Mouse (Mus musculus): Measurements from ENCODE around the gene Gadl1. TPM values are rescaled to one million over a fixed set of nuclear protein-coding genes. Genes with fewer than 3 reads are reported as not detected.

Gadl1 gene
- polyA plus RNA-seq, 1 experiment from 2014 or later = 1.1 TPM

DNA sequence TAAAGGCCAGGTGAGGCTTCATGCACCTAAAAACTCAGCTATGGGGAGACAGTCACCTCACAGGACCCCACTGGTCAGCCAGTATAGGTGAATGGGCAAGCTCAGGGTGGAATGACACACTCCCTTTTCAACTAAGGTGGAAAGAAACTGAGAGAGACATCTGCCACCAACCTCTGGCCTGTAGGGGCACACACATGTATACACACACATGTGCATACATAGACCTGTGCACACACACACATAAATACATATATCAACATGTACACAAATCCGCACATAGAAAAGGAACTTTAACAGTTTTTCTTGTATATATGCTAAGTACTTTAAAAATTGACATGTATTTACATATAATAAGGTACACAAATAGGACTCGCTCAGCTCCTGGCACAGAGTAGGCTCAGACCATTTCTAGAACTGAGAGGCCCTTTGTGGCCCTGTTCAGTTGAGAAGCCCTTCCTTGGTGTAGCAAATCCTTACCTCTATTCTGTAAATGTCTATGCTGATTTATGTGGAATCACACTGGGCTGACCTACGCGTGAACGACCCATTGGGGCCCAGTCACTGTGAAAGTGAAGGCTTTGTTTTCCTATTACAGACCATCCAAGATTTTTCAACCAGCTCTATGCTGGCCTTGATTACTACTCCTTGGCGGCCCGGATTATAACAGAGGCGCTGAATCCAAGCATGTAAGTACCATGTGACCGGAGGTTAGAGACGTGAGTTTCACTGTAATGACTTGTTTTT lies 34.5 kb downstream of the Gadl1 start:
- H3K4me3 ChIP-seq (ENCODE audit: control insufficient read depth in 1 of 2, insufficient read depth in 1 of 2, low read depth in 1 of 2, low read length in 2 of 2) = no peak overlapping the region
- WGBS = 97% methylated on average over 10 of the region's 10 CpGs
- peaks cover 5 to 11% of the 10 kb centered on the region in 2 experiments; a peak in 3 of 4 replicates for H3K4me1 ChIP-seq (ENCODE audit: control insufficient read depth in 2 of 2, insufficient read depth in 2 of 2, low read length in 2 of 2)
- H3K36me3 ChIP-seq (ENCODE audit: control insufficient read depth, insufficient read depth, low read length) = no peaks in the 10 kb centered on the region
- H3K4me2 ChIP-seq (ENCODE audit: low read length) = no peak overlapping the region
- no peak for ATAC-seq (ENCODE audit: insufficient number of reproducible peaks, insufficient read depth, low FRiP score, low read depth)
- no peak overlapping the region for H3K9ac ChIP-seq (ENCODE audit: low read length)
- H3K27ac ChIP-seq (replicated peaks in 1 of 2; ENCODE audit: control insufficient read depth in 1 of 2, insufficient read depth in 1 of 2, low read depth in 2 of 2, low read length in 2 of 2) = no peak overlapping the region
- no peaks in the 10 kb centered on the region for H3K27me3 ChIP-seq (ENCODE audit: control insufficient read depth, insufficient read depth, low read length)
- no peaks in the 10 kb centered on the region for H3K9me3 ChIP-seq (ENCODE audit: control insufficient read depth, low read length)

DNA sequence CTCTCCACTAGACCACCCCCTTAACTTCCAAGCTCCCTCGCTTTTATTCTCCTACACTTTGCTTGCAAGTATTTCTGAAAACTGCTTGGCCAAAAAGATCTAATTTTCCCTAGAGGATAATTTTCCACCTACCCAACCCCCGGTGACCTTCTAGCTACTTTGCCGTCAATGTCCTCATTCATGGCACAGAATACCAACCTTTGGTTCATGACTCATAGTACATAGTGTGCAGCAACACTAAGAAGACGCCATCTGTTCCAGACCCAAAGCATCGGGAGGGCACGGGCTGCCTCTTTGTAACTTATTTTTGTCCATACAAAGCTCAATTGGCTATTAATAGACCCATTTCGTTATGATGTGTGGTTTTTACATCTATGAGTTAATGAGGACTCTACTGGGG lies 55.8 kb downstream of the Gadl1 start:
- Histone ChIP-seq H3K36me3 (ENCODE audit: control insufficient read depth, insufficient read depth, low read length) (no peaks in the 10 kb centered on the region), H3K27me3 (ENCODE audit: control insufficient read depth, insufficient read depth, low read length) (no peaks in the 10 kb centered on the region), H3K4me3 (ENCODE audit: control insufficient read depth in 1 of 2, insufficient read depth in 1 of 2, low read depth in 1 of 2, low read length in 2 of 2) (no peak overlapping the region), H3K9ac (ENCODE audit: low read length) (no peak overlapping the region), H3K9me3 (ENCODE audit: control insufficient read depth, low read length) (no peaks in the 10 kb centered on the region), H3K27ac (replicated peaks in 1 of 2; ENCODE audit: control insufficient read depth in 1 of 2, insufficient read depth in 1 of 2, low read depth in 2 of 2, low read length in 2 of 2) (no peak overlapping the region), H3K4me2 (ENCODE audit: low read length) (no peak overlapping the region), H3K4me1 (ENCODE audit: control insufficient read depth in 2 of 2, insufficient read depth in 2 of 2, low read length in 2 of 2) (no peaks in the 10 kb centered on the region)
- ATAC-seq (ENCODE audit: insufficient number of reproducible peaks, insufficient read depth, low FRiP score, low read depth) = no peak
- WGBS = 80% methylated on average over 7 of the region's 7 CpGs

DNA sequence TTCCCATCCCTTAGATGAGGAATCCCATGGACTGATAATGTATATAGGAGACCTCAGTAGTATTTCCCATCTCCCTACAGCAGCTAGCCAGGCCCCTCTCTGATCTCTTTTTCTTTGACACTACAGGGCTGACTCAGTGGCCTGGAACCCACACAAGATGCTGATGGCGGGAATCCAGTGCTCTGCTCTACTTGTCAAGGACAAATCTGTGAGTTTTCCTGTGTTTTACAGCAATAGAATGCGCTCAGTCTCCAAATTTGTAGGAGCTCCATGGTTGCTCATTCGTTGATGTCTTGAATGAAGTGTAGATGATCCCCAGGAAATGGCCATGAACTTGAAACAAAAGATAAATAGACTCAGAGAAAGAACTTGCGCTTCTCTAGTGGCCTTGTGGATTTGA lies 56.9 kb downstream of the Gadl1 start:
- Histone ChIP-seq H3K27ac (replicated peaks in 1 of 2; ENCODE audit: control insufficient read depth in 1 of 2, insufficient read depth in 1 of 2, low read depth in 2 of 2, low read length in 2 of 2) (no peak overlapping the region), H3K9ac (ENCODE audit: low read length) (no peak overlapping the region), H3K4me2 (ENCODE audit: low read length) (no peak overlapping the region), H3K27me3 (ENCODE audit: control insufficient read depth, insufficient read depth, low read length) (no peaks in the 10 kb centered on the region), H3K36me3 (ENCODE audit: control insufficient read depth, insufficient read depth, low read length) (no peaks in the 10 kb centered on the region), H3K4me3 (ENCODE audit: control insufficient read depth in 1 of 2, insufficient read depth in 1 of 2, low read depth in 1 of 2, low read length in 2 of 2) (no peak overlapping the region), H3K9me3 (ENCODE audit: control insufficient read depth, low read length) (no peaks in the 10 kb centered on the region), H3K4me1 (ENCODE audit: control insufficient read depth in 2 of 2, insufficient read depth in 2 of 2, low read length in 2 of 2) (no peaks in the 10 kb centered on the region)
- ATAC-seq (ENCODE audit: insufficient number of reproducible peaks, insufficient read depth, low FRiP score, low read depth) = no peak
- 86% methylated on average over 4 of the region's 4 CpGs for WGBS

DNA sequence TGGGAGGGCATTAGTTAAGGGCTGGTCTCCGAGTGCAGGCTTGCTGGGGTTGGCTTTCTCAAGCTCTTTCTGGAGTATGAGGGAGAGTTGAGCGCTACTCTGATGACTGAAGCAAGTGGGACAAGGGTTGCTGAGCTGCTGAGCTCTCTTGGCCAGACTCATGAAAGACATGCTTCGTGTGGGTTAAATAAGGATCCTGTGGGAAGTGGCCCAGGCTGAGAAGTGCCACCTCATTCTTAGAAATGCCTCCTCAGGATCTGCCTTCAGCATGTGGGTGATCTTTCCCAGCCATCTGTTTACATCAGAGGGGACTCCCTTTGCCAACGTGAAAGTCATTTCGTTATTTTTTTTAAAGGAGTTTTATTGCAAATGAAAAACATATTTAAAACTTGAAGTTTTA lies 57.5 kb downstream of the Gadl1 start:
- H3K9ac ChIP-seq (ENCODE audit: low read length) = no peak overlapping the region
- no peaks in the 10 kb centered on the region for H3K9me3 ChIP-seq (ENCODE audit: control insufficient read depth, low read length)
- H3K27me3 ChIP-seq (ENCODE audit: control insufficient read depth, insufficient read depth, low read length) = no peaks in the 10 kb centered on the region
- 84% methylated on average over 5 of the region's 5 CpGs for WGBS
- no peak for ATAC-seq (ENCODE audit: insufficient number of reproducible peaks, insufficient read depth, low FRiP score, low read depth)
- H3K4me2 ChIP-seq (ENCODE audit: low read length) = no peak overlapping the region
- no peaks in the 10 kb centered on the region for H3K4me1 ChIP-seq (ENCODE audit: control insufficient read depth in 2 of 2, insufficient read depth in 2 of 2, low read length in 2 of 2)
- no peaks in the 10 kb centered on the region for H3K36me3 ChIP-seq (ENCODE audit: control insufficient read depth, insufficient read depth, low read length)
- no peak overlapping the region for H3K4me3 ChIP-seq (ENCODE audit: control insufficient read depth in 1 of 2, insufficient read depth in 1 of 2, low read depth in 1 of 2, low read length in 2 of 2)
- no peak overlapping the region for H3K27ac ChIP-seq (replicated peaks in 1 of 2; ENCODE audit: control insufficient read depth in 1 of 2, insufficient read depth in 1 of 2, low read depth in 2 of 2, low read length in 2 of 2)

DNA sequence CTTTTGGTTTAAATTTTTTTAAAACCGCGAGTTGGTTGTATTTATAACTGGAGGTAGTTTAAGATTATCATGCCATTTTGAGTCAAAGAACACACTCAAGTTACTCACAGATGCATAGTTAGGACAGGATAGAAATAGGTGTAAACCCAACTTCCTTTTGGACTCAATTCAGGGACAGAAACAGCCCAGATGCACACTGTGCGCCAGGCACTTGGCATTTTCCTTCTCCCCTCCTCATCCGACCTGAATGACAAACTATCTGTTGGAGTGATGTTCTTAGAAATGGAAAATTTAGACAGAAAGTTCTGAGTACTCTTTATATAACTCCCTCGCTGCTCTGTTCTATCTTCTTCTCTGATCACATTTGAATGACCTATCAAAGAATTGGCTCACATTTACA lies 58.4 kb downstream of the Gadl1 start:
- Histone ChIP-seq H3K27ac (replicated peaks in 1 of 2; ENCODE audit: control insufficient read depth in 1 of 2, insufficient read depth in 1 of 2, low read depth in 2 of 2, low read length in 2 of 2) (no peak overlapping the region), H3K27me3 (ENCODE audit: control insufficient read depth, insufficient read depth, low read length) (no peaks in the 10 kb centered on the region), H3K36me3 (ENCODE audit: control insufficient read depth, insufficient read depth, low read length) (no peaks in the 10 kb centered on the region), H3K4me1 (ENCODE audit: control insufficient read depth in 2 of 2, insufficient read depth in 2 of 2, low read length in 2 of 2) (no peaks in the 10 kb centered on the region), H3K4me3 (ENCODE audit: control insufficient read depth in 1 of 2, insufficient read depth in 1 of 2, low read depth in 1 of 2, low read length in 2 of 2) (no peak overlapping the region), H3K9me3 (ENCODE audit: control insufficient read depth, low read length) (no peaks in the 10 kb centered on the region), H3K9ac (ENCODE audit: low read length) (no peak overlapping the region), H3K4me2 (ENCODE audit: low read length) (no peak overlapping the region)
- no peak for ATAC-seq (ENCODE audit: insufficient number of reproducible peaks, insufficient read depth, low FRiP score, low read depth)
- WGBS = 79% methylated on average over 5 of the region's 5 CpGs

DNA sequence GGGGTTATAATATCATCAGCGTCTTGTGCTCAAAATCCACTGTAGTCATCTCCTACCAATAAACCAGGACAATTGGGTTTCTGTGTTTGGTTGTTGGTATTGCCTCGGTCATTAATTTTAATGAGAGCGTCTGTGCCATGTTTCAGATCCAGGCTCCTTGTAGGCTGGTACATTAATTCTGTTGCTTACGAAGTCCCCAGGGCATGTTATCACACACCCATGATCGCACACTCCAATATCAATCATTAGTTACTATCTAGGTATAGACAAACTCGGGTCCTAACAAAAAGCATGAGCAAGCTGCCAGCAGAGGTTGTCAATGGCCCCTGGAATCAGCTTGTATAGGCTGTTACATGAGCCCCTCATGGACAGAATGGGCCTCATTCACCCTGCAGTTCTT lies 67.6 kb downstream of the Gadl1 start:
- no peak overlapping the region for H3K9ac ChIP-seq (ENCODE audit: low read length)
- H3K4me2 ChIP-seq (ENCODE audit: low read length) = no peak overlapping the region
- WGBS = 86% methylated on average over 6 of the region's 6 CpGs
- ATAC-seq (ENCODE audit: insufficient number of reproducible peaks, insufficient read depth, low FRiP score, low read depth) = no peak
- peaks cover 0 to 2% of the 10 kb centered on the region in 2 experiments; a peak in 1 of 4 replicates for H3K4me1 ChIP-seq (ENCODE audit: control insufficient read depth in 2 of 2, insufficient read depth in 2 of 2, low read length in 2 of 2)
- H3K4me3 ChIP-seq (ENCODE audit: control insufficient read depth in 1 of 2, insufficient read depth in 1 of 2, low read depth in 1 of 2, low read length in 2 of 2) = no peak overlapping the region
- no peak overlapping the region for H3K27ac ChIP-seq (replicated peaks in 1 of 2; ENCODE audit: control insufficient read depth in 1 of 2, insufficient read depth in 1 of 2, low read depth in 2 of 2, low read length in 2 of 2)
- H3K9me3 ChIP-seq (ENCODE audit: control insufficient read depth, low read length) = peaks cover 8% of the 10 kb centered on the region; the same call in 1 of the 2 replicates
- no peaks in the 10 kb centered on the region for H3K36me3 ChIP-seq (ENCODE audit: control insufficient read depth, insufficient read depth, low read length)
- H3K27me3 ChIP-seq (ENCODE audit: control insufficient read depth, insufficient read depth, low read length) = no peaks in the 10 kb centered on the region

DNA sequence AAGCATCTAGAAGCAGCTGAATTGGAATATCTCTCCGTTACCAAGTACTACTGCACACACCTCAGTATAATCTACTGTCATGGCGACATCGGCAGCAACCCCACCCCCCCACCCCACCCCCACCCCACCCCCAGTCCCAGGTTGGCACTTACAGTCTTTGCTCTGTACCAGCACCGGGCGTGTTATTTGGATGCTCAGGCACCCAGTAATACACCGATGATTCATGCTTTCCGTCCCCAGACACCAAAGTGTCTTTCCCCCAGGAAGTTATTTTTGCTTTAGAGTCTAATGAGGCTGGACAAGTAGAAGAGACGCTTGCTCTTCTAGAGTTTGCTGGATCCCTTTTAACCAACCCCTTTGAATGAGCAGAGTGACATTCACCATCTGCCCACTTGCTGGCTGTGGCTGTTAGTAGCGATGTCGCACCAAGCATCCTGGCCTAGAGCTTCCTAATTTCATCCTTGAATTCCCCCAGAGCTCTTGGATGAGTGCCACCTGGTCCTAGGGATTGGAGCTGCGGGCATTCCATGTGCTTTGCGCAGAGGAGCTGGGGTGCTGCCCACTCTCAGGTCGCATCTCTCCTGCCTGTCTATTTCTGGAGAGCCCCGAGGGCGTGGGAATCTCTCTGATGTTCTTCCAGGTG lies 68.5 kb downstream of the Gadl1 start:
- Histone ChIP-seq H3K9me3 (ENCODE audit: control insufficient read depth, low read length) (peaks cover 9% of the 10 kb centered on the region; the same call in 1 of the 2 replicates), H3K4me3 (ENCODE audit: control insufficient read depth in 1 of 2, insufficient read depth in 1 of 2, low read depth in 1 of 2, low read length in 2 of 2) (no peak overlapping the region), H3K9ac (ENCODE audit: low read length) (no peak overlapping the region), H3K4me2 (ENCODE audit: low read length) (no peak overlapping the region), H3K4me1 (ENCODE audit: control insufficient read depth in 2 of 2, insufficient read depth in 2 of 2, low read length in 2 of 2) (peaks cover 0 to 2% of the 10 kb centered on the region in 2 experiments; a peak in 1 of 4 replicates), H3K27me3 (ENCODE audit: control insufficient read depth, insufficient read depth, low read length) (no peaks in the 10 kb centered on the region), H3K36me3 (ENCODE audit: control insufficient read depth, insufficient read depth, low read length) (no peaks in the 10 kb centered on the region), H3K27ac (replicated peaks in 1 of 2; ENCODE audit: control insufficient read depth in 1 of 2, insufficient read depth in 1 of 2, low read depth in 2 of 2, low read length in 2 of 2) (no peak overlapping the region)
- ATAC-seq (ENCODE audit: insufficient number of reproducible peaks, insufficient read depth, low FRiP score, low read depth) = no peak
- 62% methylated on average over 15 of the region's 15 CpGs for WGBS
